Comparison of ENCODE assay signal across 9 mouse cellular contexts in the genomic region with DNA sequence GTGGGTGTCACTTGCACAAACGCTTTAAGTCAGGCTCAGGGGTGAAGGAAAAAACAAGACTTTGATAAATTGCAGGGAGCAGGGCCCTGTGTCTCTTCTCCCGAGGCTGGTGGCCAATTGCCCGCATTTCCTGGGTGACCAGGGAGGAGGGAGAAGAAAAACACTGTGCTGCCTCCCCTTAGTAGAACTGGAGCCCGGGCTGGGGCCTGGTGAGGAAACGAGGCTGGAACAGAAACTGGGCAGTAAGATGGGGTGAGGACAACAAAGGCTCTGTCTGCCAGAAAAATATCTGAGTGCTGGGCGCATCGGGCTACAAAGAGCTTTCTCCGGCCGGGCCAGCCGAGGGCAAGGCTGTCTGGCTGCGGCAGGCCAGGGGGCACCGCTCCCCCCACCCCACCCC. TPM values are rescaled to one million over a fixed set of nuclear protein-coding genes. Genes with fewer than 3 reads are reported as not detected.
A peak's percentile ranks its signal among the peaks of the same experiment; 100 is the strongest.
DNase-seq lines count a peak whose midpoint lies in the region; ATAC-seq and TF ChIP-seq lines count a peak whose summit lies in the region.
"Had no signal": no experiment of that assay in that cellular context is flagged by ENCODE, and none has a peak within 500 bp of the region (broad histone marks: within the 10 kb centered on the region; RNA-seq: fewer than 3 reads in every experiment).

No protein-coding gene starts in this region.

- H3K36me3 ChIP-seq in kidney, postnatal 0 days (ENCODE audit: insufficient read depth, low read length): no peaks in the 10 kb centered on the region
- H3K36me3 ChIP-seq in G1E (replicated peaks): no peaks in the 10 kb centered on the region
- no peaks in the 10 kb centered on the region for H3K36me3 ChIP-seq in embryonic facial prominence, embryonic 13.5 days
- H3K36me3 ChIP-seq in heart, embryonic 15.5 days: no peaks in the 10 kb centered on the region
- no peaks in the 10 kb centered on the region for H3K36me3 ChIP-seq in limb, embryonic 15.5 days
- no peaks in the 10 kb centered on the region for H3K36me3 ChIP-seq in midbrain, embryonic 16.5 days (ENCODE audit: control insufficient read depth, insufficient read depth, low read length)

- peak overlapping the region; percentile 49 for H3K4me3 ChIP-seq in kidney, postnatal 0 days (replicated peaks; ENCODE audit: low read depth, low read length)
- peak overlapping the region; percentile 72 for H3K4me3 ChIP-seq in G1E (ENCODE audit: low read depth, low read length)
- H3K4me3 ChIP-seq in embryonic facial prominence, embryonic 13.5 days: peak overlapping the region; percentile 60
- H3K4me3 ChIP-seq in heart, embryonic 15.5 days: peak overlapping the region; percentile 52
- H3K4me3 ChIP-seq in limb, embryonic 15.5 days: peak overlapping the region; percentile 52
- peak overlapping the region; percentile 46 for H3K4me3 ChIP-seq in midbrain, embryonic 16.5 days (ENCODE audit: low read depth, low read length)

- no peaks in the 10 kb centered on the region for H3K27me3 ChIP-seq in kidney, postnatal 0 days (ENCODE audit: insufficient read depth, low read length)
- no peaks in the 10 kb centered on the region; the same call in 1 of the 2 replicates for H3K27me3 ChIP-seq in G1E (ENCODE audit: insufficient read depth, low read length)
- no peaks in the 10 kb centered on the region for H3K27me3 ChIP-seq in embryonic facial prominence, embryonic 13.5 days
- H3K27me3 ChIP-seq in heart, embryonic 15.5 days: no peaks in the 10 kb centered on the region
- H3K27me3 ChIP-seq in limb, embryonic 15.5 days: no peaks in the 10 kb centered on the region
- H3K27me3 ChIP-seq in midbrain, embryonic 16.5 days (ENCODE audit: control insufficient read depth, insufficient read depth, low read depth, low read length): no peaks in the 10 kb centered on the region

- TF ChIP-seq CTCF in kidney, postnatal 0 days (IDR thresholded peaks at IDR 0.05; ENCODE audit: low read depth): no peak
- no peak for TF ChIP-seq CTCF in G1E (IDR thresholded peaks at IDR 0.05; ENCODE audit: low read depth, low read length)

- peak; percentile 83 for DNase-seq in kidney, postnatal 0 days (ENCODE audit: low spot score)
- DNase-seq in kidney, adult 11 months: no peak
- DNase-seq in G1E (ENCODE audit: low spot score): no peak
- no peak for DNase-seq in spleen, postnatal 4 days (ENCODE audit: low spot score in 2 of 2)

- H3K9ac ChIP-seq in kidney, postnatal 0 days (ENCODE audit: low read depth, low read length): peak overlapping the region; percentile 62; the same call in 1 of the 2 replicates
- peak overlapping the region; percentile 85 for H3K9ac ChIP-seq in embryonic facial prominence, embryonic 13.5 days
- H3K9ac ChIP-seq in heart, embryonic 15.5 days: peak overlapping the region; percentile 51
- H3K9ac ChIP-seq in limb, embryonic 15.5 days: peak overlapping the region; percentile 39
- peak overlapping the region; percentile 71 for H3K9ac ChIP-seq in midbrain, embryonic 16.5 days (ENCODE audit: low read depth, low read length)

- H3K4me1 ChIP-seq in kidney, postnatal 0 days (replicated peaks; ENCODE audit: insufficient read depth, low read length): peaks cover 16% of the 10 kb centered on the region
- peaks cover 63% of the 10 kb centered on the region for H3K4me1 ChIP-seq in G1E (ENCODE audit: insufficient read depth, low read depth, low read length)
- peaks cover 23% of the 10 kb centered on the region for H3K4me1 ChIP-seq in embryonic facial prominence, embryonic 13.5 days
- H3K4me1 ChIP-seq in heart, embryonic 15.5 days (replicated peaks): peaks cover 51% of the 10 kb centered on the region
- peaks cover 45% of the 10 kb centered on the region for H3K4me1 ChIP-seq in limb, embryonic 15.5 days
- peaks cover 24% of the 10 kb centered on the region for H3K4me1 ChIP-seq in midbrain, embryonic 16.5 days (ENCODE audit: control insufficient read depth, insufficient read depth, low read length)

- peak overlapping the region; percentile 84 for H3K4me2 ChIP-seq in kidney, postnatal 0 days (ENCODE audit: low read length)
- H3K4me2 ChIP-seq in embryonic facial prominence, embryonic 13.5 days: peak overlapping the region; percentile 80
- H3K4me2 ChIP-seq in heart, embryonic 15.5 days: peak overlapping the region; percentile 85
- peak overlapping the region; percentile 87 for H3K4me2 ChIP-seq in limb, embryonic 15.5 days
- peak overlapping the region; percentile 93 for H3K4me2 ChIP-seq in midbrain, embryonic 16.5 days (ENCODE audit: low read length)

- peak overlapping the region; percentile 98 for H3K27ac ChIP-seq in kidney, postnatal 0 days
- H3K27ac ChIP-seq in embryonic facial prominence, embryonic 13.5 days: peak overlapping the region; percentile 98
- H3K27ac ChIP-seq in heart, embryonic 15.5 days: peak overlapping the region; percentile 99
- peak overlapping the region; percentile 97 for H3K27ac ChIP-seq in limb, embryonic 15.5 days
- H3K27ac ChIP-seq in midbrain, embryonic 16.5 days (ENCODE audit: low read length): peak overlapping the region; percentile 98

- no peaks in the 10 kb centered on the region for H3K9me3 ChIP-seq in kidney, postnatal 0 days (replicated peaks; ENCODE audit: low read length)
- H3K9me3 ChIP-seq in G1E (replicated peaks): no peaks in the 10 kb centered on the region
- H3K9me3 ChIP-seq in embryonic facial prominence, embryonic 13.5 days: no peaks in the 10 kb centered on the region
- no peaks in the 10 kb centered on the region for H3K9me3 ChIP-seq in heart, embryonic 15.5 days (replicated peaks)
- H3K9me3 ChIP-seq in limb, embryonic 15.5 days: no peaks in the 10 kb centered on the region
- H3K9me3 ChIP-seq in midbrain, embryonic 16.5 days (replicated peaks; ENCODE audit: control insufficient read depth, low read length, poor library complexity, severe bottlenecking): no peaks in the 10 kb centered on the region

- 0% methylated on average over 12 of the region's 12 CpGs for WGBS in kidney, postnatal 0 days
- under 1% methylated on average over 12 of the region's 12 CpGs for WGBS in embryonic facial prominence, embryonic 13.5 days
- WGBS in heart, embryonic 15.5 days: 1% methylated on average over 10 of the region's 12 CpGs
- under 1% methylated on average over 12 of the region's 12 CpGs for WGBS in limb, embryonic 15.5 days
- WGBS in midbrain, embryonic 16.5 days: 3% methylated on average over 12 of the region's 12 CpGs

- ATAC-seq in kidney, postnatal 0 days (replicated peaks; ENCODE audit: low FRiP score, low read depth): peak; percentile 63
- ATAC-seq in G1E (ENCODE audit: extremely low read depth, insufficient number of reproducible peaks, low FRiP score, poor library complexity, severe bottlenecking): no peak
- peak; percentile 27; the same call in 1 of the 2 replicates for ATAC-seq in embryonic facial prominence, embryonic 13.5 days (ENCODE audit: insufficient number of reproducible peaks, insufficient read depth, low FRiP score, low TSS enrichment, low read depth)
- peak; percentile 57 for ATAC-seq in heart, embryonic 15.5 days (replicated peaks; ENCODE audit: insufficient number of reproducible peaks, insufficient read depth, low FRiP score, low read depth)
- peak; percentile 69 for ATAC-seq in limb, embryonic 15.5 days (ENCODE audit: insufficient number of reproducible peaks, low FRiP score, low TSS enrichment, low read depth)
- ATAC-seq in midbrain, embryonic 16.5 days: peak; percentile 54

RNA-seq across cellular contexts. Expression of gene Tex44, which starts 7.9 kb away (rescaled TPM):
- not detected in 2 replicates for polyA plus RNA-seq in kidney, postnatal 0 days (2015; fragmentation: Nextera tagmentation; extraction: Ambion mirVana)
- total RNA-seq in G1E (2014; fragmentation: Nextera tagmentation) (not detected in 2 replicates), G1E (2017) (0.16 and 0.17 TPM in 2 replicates)
- polyA plus RNA-seq in G1E (2012): not detected in 2 replicates
- polyA plus RNA-seq in embryonic facial prominence, embryonic 13.5 days (2015; fragmentation: Nextera tagmentation; extraction: Ambion mirVana): not detected in 2 replicates
- polyA plus RNA-seq in heart, embryonic 15.5 days (2015; fragmentation: Nextera tagmentation; extraction: Ambion mirVana): not detected in 2 replicates
- not detected in 2 replicates for polyA plus RNA-seq in limb, embryonic 15.5 days (2015; fragmentation: Nextera tagmentation; extraction: Ambion mirVana)
- polyA plus RNA-seq in midbrain, embryonic 16.5 days (2015; fragmentation: Nextera tagmentation; extraction: Ambion mirVana): not detected in 2 replicates
- total RNA-seq: layer of hippocampus, adult 8-10 months had no signal

RNA-seq across cellular contexts. Expression of gene Nmur1, which starts 8.0 kb away (rescaled TPM):
- polyA plus RNA-seq in kidney, postnatal 0 days (2015; fragmentation: Nextera tagmentation; extraction: Ambion mirVana): not detected in 2 replicates
- total RNA-seq in G1E (2014; fragmentation: Nextera tagmentation): not detected in 2 replicates
- total RNA-seq in G1E (2017): not detected in 2 replicates
- polyA plus RNA-seq in G1E (2012): not detected in 2 replicates
- not detected in 2 replicates for polyA plus RNA-seq in embryonic facial prominence, embryonic 13.5 days (2015; fragmentation: Nextera tagmentation; extraction: Ambion mirVana)
- polyA plus RNA-seq in heart, embryonic 15.5 days (2015; fragmentation: Nextera tagmentation; extraction: Ambion mirVana): not detected in 2 replicates
- not detected in 2 replicates for polyA plus RNA-seq in limb, embryonic 15.5 days (2015; fragmentation: Nextera tagmentation; extraction: Ambion mirVana)
- polyA plus RNA-seq in midbrain, embryonic 16.5 days (2015; fragmentation: Nextera tagmentation; extraction: Ambion mirVana): 0.11 TPM in 1 of 2 replicates, not detected in the other
- total RNA-seq: layer of hippocampus, adult 8-10 months had no signal
